Mouse (Mus musculus) brown adipose tissue, adult 24 weeks (tissue): ENCODE data around the gene Zbtb48. TPM values are rescaled to one million over a fixed set of nuclear protein-coding genes. Genes with fewer than 3 reads are reported as not detected.
A peak's percentile ranks its signal among the peaks of the same experiment; 100 is the strongest.
"Not testable (repeated sequence)": the region's sequence is repeated elsewhere in the genome, so short reads cannot be mapped to it uniquely, and the experiment has no call there.

ENCODE experiments used
- H3K27ac ChIP-seq: fragments of 200-500 bp; replicated peaks from 2 replicates; pipeline ENCODE4 v1.5.1; 2012; ENCODE audit warnings: low read depth, mild to moderate bottlenecking, low read length
- H3K4me1 ChIP-seq: fragments of 200-500 bp; 2 replicates; pipeline ENCODE4 v1.6.1; 2012; ENCODE audit warnings: low read length, mixed read lengths; ENCODE audit not compliant: control insufficient read depth, insufficient read depth, insufficient read length
- H3K4me3 ChIP-seq: fragments of 200-500 bp; 2 replicates; pipeline ENCODE4 v1.5.1; 2012; ENCODE audit warnings: low read depth, mild to moderate bottlenecking, low read length, moderate library complexity; ENCODE audit not compliant: insufficient read depth
- polyA plus RNA-seq: library from polyadenylated mRNA; stranded (reverse); fragments of >200 nt; gene quantifications from 2 replicates; pipeline ENCODE4 v1.2.4, GENCODE M21; 2012; ENCODE audit not compliant: missing spikeins, insufficient read depth, insufficient read length

The Zbtb48 gene
- polyA plus RNA-seq, 1 experiment = 3.2 TPM

GRCm38 (mm10) chr4:152039831-152040310 lies 12.4 kb upstream of the Zbtb48 start:
- no peak overlapping the region for H3K27ac ChIP-seq
- peak overlapping the region; percentile 88 for H3K4me3 ChIP-seq
- H3K4me1 ChIP-seq = peaks cover 8% of the 10 kb centered on the region

- Histone ChIP-seq H3K4me3 (peak within 1 kb of the TSS; percentile 88), H3K4me1 (peaks cover 8% of the 10 kb centered on the region), H3K27ac (no peak within 1 kb of the TSS)
These were observed 11.7 kb upstream of the Zbtb48 start, which contains the start of gene Nol9 for GRCm38 (mm10) chr4:152038985-152039830. Gene Nol9 (plus strand): TSS chr4:152039321.

- H3K4me1 ChIP-seq = peaks cover 8% of the 10 kb centered on the region
- H3K27ac ChIP-seq = no peak within 1 kb of the TSS
- H3K4me3 ChIP-seq = peak within 1 kb of the TSS; percentile 88
These were observed 10.9 kb upstream of the Zbtb48 start, which contains the start of gene Tas1r1 for GRCm38 (mm10) chr4:152038225-152038984. Gene Tas1r1 (minus strand): TSS chr4:152038568.

GRCm38 (mm10) chr4:152036464-152036863 lies 9.0 kb upstream of the Zbtb48 start:
- H3K27ac ChIP-seq, H3K4me3 ChIP-seq, H3K4me1 ChIP-seq: not testable (repeated sequence)

- no peak overlapping the region for H3K4me3 ChIP-seq
- H3K4me1 ChIP-seq = no peaks in the 10 kb centered on the region
- no peak overlapping the region for H3K27ac ChIP-seq
These were observed 5.5 kb upstream of the Zbtb48 start for GRCm38 (mm10) chr4:152032922-152033321.

GRCm38 (mm10) chr4:152029997-152030396 lies 2.5 kb upstream of the Zbtb48 start:
- H3K4me1 ChIP-seq = peaks cover 5% of the 10 kb centered on the region
- no peak overlapping the region for H3K27ac ChIP-seq
- H3K4me3 ChIP-seq = no peak overlapping the region

GRCm38 (mm10) chr4:152029087-152029486 lies 1.6 kb upstream of the Zbtb48 start:
- Histone ChIP-seq H3K4me3 (no peak overlapping the region), H3K27ac (no peak overlapping the region), H3K4me1 (peaks cover 5% of the 10 kb centered on the region)

GRCm38 (mm10) chr4:152028456-152028855 lies 985 bp upstream of the Zbtb48 start:
- Histone ChIP-seq H3K4me3 (0 out of 2 replicates have a peak overlapping the region, but pooled peaks have one; percentile 59), H3K4me1 (peaks cover 5% of the 10 kb centered on the region), H3K27ac (no peak overlapping the region)

- H3K27ac ChIP-seq = peak overlapping the region; percentile 44; the same call in 1 of the 2 replicates
- peak overlapping the region; percentile 85 for H3K4me3 ChIP-seq
- peaks cover 5% of the 10 kb centered on the region for H3K4me1 ChIP-seq
These were observed 541 bp downstream of the Zbtb48 start for GRCm38 (mm10) chr4:152026751-152027508.

- Histone ChIP-seq H3K4me3 (no peak overlapping the region), H3K27ac (no peak overlapping the region), H3K4me1 (peaks cover 5% of the 10 kb centered on the region)
These were observed 2.9 kb downstream of the Zbtb48 start for GRCm38 (mm10) chr4:152024525-152024924.

- no peak overlapping the region for H3K4me3 ChIP-seq
- peaks cover 5% of the 10 kb centered on the region for H3K4me1 ChIP-seq
- no peak overlapping the region for H3K27ac ChIP-seq
These were observed 5.0 kb downstream of the Zbtb48 start for GRCm38 (mm10) chr4:152022506-152022905.

GRCm38 (mm10) chr4:152021568-152022097 lies 5.8 kb downstream of the Zbtb48 start:
- Histone ChIP-seq H3K4me3 (no peak overlapping the region), H3K4me1 (peaks cover 2% of the 10 kb centered on the region), H3K27ac (no peak overlapping the region)

- no peak overlapping the region for H3K4me3 ChIP-seq
These were observed 7.4 kb downstream of the Zbtb48 start for GRCm38 (mm10) chr4:152020024-152020423.

GRCm38 (mm10) chr4:152019073-152019472 lies 8.4 kb downstream of the Zbtb48 start:
- Histone ChIP-seq H3K27ac (no peak overlapping the region), H3K4me1 (no peaks in the 10 kb centered on the region), H3K4me3 (no peak overlapping the region)

More at GRCm38 (mm10) chr4:152020024-152020423, 7.4 kb downstream of the Zbtb48 start:
- H3K27ac ChIP-seq = no peak overlapping the region
- no peaks in the 10 kb centered on the region for H3K4me1 ChIP-seq
